Mouse (Mus musculus) erythroblast, embryonic 14.5 days (primary cell): Measurements from ENCODE around the gene Rab5c.

Source experiments
- GATA1 ChIP-seq: IDR thresholded peaks from 2 replicates; pipeline ENCODE4 v1.6.1; 2012; ENCODE audit warnings: low read length, inconsistent platforms, mixed read lengths
- TAL1 ChIP-seq: IDR thresholded peaks from 3 replicates; pipeline ENCODE4 v1.6.1; 2012; ENCODE audit warnings: low read length, inconsistent platforms, mixed read lengths

GRCm38 (mm10) chr11:100714534-100714915 lies 23.5 kb downstream of the Rab5c start:
- TF ChIP-seq TAL1 (no peak), GATA1 (no peak)
